Mouse (Mus musculus) liver, postnatal 0 days (tissue): Measurements from ENCODE around the gene Ccnyl1. TPM values are rescaled to one million over a fixed set of nuclear protein-coding genes. Genes with fewer than 3 reads are reported as not detected.
A peak's percentile ranks its signal among the peaks of the same experiment; 100 is the strongest.

Source experiments
- ATAC-seq: fragments of 200-750 bp; cut with Nextera tagmentation; 2 replicates; pipeline ENCODE4 v1.8.0; 2017; ENCODE audit warnings: mild to moderate bottlenecking, moderate library complexity
- DNase-seq: peaks from one replicate; pipeline ENCODE4 v3.0.0-alpha.2; 2016
- H3K27ac ChIP-seq: fragments of 300-500 bp; sonication (generic); 2 replicates; pipeline ENCODE4 v1.5.1; 2014; ENCODE audit warnings: antibody characterized with exemption, moderate library complexity, mild to moderate bottlenecking, low read depth
- H3K27me3 ChIP-seq: fragments of 300-500 bp; sonication (generic); 2 replicates; pipeline ENCODE4 v1.6.1; 2014; ENCODE audit warnings: low read length, control low read depth, mixed read lengths; ENCODE audit not compliant: insufficient read depth
- H3K36me3 ChIP-seq: fragments of 300-500 bp; sonication (generic); replicated peaks from 2 replicates; pipeline ENCODE4 v1.6.1; 2014; ENCODE audit warnings: mild to moderate bottlenecking, control low read depth, low read length, moderate library complexity, mixed read lengths; ENCODE audit not compliant: insufficient read depth
- H3K4me1 ChIP-seq: fragments of 300-500 bp; sonication (generic); 2 replicates; pipeline ENCODE4 v1.6.1; 2014; ENCODE audit warnings: antibody characterized with exemption, mild to moderate bottlenecking, control low read depth; ENCODE audit not compliant: insufficient read depth
- H3K4me2 ChIP-seq: fragments of 300-500 bp; sonication (generic); 2 replicates; pipeline ENCODE4 v1.6.1; 2014; ENCODE audit warnings: low read depth, mild to moderate bottlenecking, low read length, moderate library complexity, mixed read lengths
- H3K4me3 ChIP-seq: fragments of 300-500 bp; sonication (generic); 2 replicates; pipeline ENCODE4 v1.5.1; 2014; ENCODE audit warnings: low read depth, low read length
- H3K9ac ChIP-seq: fragments of 300-500 bp; sonication (generic); replicated peaks from 2 replicates; pipeline ENCODE4 v1.6.1; 2014; ENCODE audit warnings: mild to moderate bottlenecking, moderate library complexity
- H3K9me3 ChIP-seq: fragments of 300-500 bp; sonication (generic); 2 replicates; pipeline ENCODE4 v1.6.1; 2016; ENCODE audit warnings: mild to moderate bottlenecking, control low read depth, low read length, mixed read lengths
- CTCF ChIP-seq: sonication (generic); IDR thresholded peaks from 2 replicates; pipeline ENCODE4 v1.5.1; 2016; ENCODE audit warnings: antibody characterized with exemption, low read depth
- EP300 ChIP-seq: IDR thresholded peaks from 2 replicates; pipeline ENCODE4 v1.6.1; 2016; ENCODE audit warnings: antibody characterized with exemption, low read depth, mild to moderate bottlenecking
- WGBS: fragments of 180-500 bp; shearing (Covaris S2); extraction: QIAGEN DNeasy Blood & Tissue Kit; methylation state at CpG from one replicate; pipeline ENCODE4 v1.1.7; 2014; ENCODE audit not compliant: insufficient replicate concordance; 5-methylcytosine and 5-hydroxymethylcytosine counted together
- polyA plus RNA-seq: library from polyadenylated mRNA; unstranded; fragments of >200 nt; fragmentation: Nextera tagmentation; extraction: Ambion mirVana; gene quantifications from 2 replicates; pipeline ENCODE4 v1.2.1, GENCODE M21; 2015

Ccnyl1 gene
- polyA plus RNA-seq, 1 experiment from 2014 or later = 0.89 TPM

DNA sequence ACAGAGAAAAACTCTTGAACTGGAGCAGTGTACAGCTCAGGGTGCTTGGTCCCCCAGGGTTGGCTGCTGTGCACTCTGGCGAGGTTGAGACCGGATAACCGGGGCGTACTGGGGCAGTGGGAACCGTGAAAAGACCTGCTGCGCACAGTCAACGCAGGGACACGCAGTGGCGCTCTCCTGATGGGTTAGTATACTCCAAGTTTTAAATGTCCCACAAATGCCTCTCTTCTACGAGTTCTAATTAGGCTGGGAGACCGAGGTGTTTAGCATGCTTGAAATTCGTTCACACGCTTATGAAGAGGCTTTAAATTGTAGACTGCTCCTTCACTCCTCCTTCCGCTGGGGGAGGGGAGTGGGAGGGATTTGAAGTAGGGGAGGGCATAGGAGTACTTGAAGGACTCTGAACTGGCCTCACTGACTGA, 48.4 kb downstream of the Ccnyl1 start:
- peaks cover 8% of the 10 kb centered on the region; the same call in 1 of the 2 replicates for H3K36me3 ChIP-seq
- TF ChIP-seq EP300 (no peak), CTCF (0 out of 2 replicates have a peak, but pooled peaks have one; percentile 28)
- H3K27ac ChIP-seq = peak overlapping the region; percentile 86
- peaks cover 10% of the 10 kb centered on the region for H3K27me3 ChIP-seq
- H3K9me3 ChIP-seq = no peaks in the 10 kb centered on the region
- DNase-seq (peak; percentile 62), ATAC-seq (no peak)
- peak overlapping the region; percentile 88 for H3K4me3 ChIP-seq
- peak overlapping the region; percentile 62 for H3K9ac ChIP-seq
- H3K4me2 ChIP-seq = peak overlapping the region; percentile 99
- peaks cover 43% of the 10 kb centered on the region for H3K4me1 ChIP-seq
- 1% methylated on average over 14 of the region's 14 CpGs for WGBS

DNA sequence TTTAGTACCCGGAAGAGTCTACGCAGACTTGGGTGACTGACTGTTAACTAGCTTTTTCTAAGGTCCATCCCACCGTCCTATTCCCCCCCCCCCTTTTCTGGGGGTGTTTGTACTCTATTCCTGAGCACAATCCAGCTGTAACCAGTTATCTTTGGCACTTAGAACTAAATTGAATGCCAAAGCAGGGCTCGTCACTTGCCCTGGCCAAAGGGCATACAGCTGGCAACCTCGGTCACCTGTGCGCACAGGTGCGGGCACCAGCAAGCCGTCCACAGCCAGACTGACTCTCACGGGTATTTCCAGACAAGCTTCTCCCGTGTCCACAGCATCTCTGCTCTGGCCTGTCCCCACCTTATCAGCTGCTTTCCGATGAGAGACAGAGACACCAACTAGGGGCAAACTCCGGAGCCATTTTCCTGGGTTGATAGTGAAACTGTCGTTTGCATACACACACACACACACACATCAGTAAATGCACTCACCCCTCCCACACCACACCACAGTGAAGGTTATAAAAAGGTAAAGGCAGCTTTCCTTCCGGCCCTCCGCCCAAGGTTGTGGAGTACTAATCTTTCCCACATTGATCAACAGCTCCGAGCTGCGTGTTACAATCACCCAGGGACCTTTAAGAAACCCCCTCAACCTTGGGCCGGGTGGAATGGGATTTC, 52.6 kb downstream of the Ccnyl1 start:
- DNase-seq (no peak), ATAC-seq (no peak)
- no peaks in the 10 kb centered on the region for H3K36me3 ChIP-seq
- H3K9ac ChIP-seq = no peak overlapping the region
- H3K4me2 ChIP-seq = no peak overlapping the region
- no peaks in the 10 kb centered on the region for H3K9me3 ChIP-seq
- no peak overlapping the region for H3K27ac ChIP-seq
- no peak for TF ChIP-seq CTCF
- no peak for TF ChIP-seq EP300
- no peak overlapping the region for H3K4me3 ChIP-seq
- H3K4me1 ChIP-seq = peaks cover 13% of the 10 kb centered on the region
- no peaks in the 10 kb centered on the region for H3K27me3 ChIP-seq
- WGBS = 75% methylated on average over 18 of the region's 18 CpGs

DNA sequence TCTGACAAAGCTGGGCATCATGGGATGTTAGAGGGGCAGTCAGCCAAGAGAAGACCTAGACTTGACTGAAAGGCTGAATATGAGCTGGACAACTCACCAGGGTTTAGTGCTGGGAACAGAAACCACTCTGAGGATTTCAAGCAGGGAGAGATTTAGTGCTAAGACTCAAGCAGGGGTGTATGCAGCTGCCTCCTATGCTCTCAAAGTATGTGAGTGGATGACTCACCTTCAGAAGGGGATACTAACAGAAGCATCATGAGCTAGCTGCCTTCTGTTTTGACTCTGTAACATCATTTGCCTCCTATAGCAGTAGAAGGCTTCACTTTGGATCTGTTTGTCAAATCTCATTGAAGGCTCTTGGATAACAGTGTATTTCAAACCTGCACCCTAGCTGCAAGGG, 54.4 kb downstream of the Ccnyl1 start:
- TF ChIP-seq EP300 (no peak), CTCF (no peak)

DNA sequence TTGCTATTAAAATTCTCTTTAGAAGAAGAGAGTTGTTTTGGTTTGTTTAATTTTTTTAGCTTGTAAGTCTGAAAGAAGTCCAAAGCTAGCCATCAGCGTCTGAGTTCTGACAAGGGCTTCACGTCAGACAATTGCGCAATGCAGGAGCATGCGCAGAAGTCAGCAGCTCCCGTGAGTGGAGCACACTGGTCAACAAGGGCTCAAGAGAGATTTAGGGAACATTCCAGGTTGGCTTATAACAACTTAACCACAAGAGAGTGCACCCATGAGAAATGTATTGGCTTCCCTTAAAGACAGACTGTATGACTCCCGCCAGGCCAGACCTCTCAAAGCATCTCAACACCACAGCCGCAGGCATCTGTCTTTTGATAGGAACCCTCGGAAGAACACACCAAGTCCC, 62.9 kb downstream of the Ccnyl1 start:
- Histone ChIP-seq H3K4me1 (peaks cover 23% of the 10 kb centered on the region), H3K27me3 (no peaks in the 10 kb centered on the region), H3K4me2 (no peak overlapping the region), H3K4me3 (no peak overlapping the region), H3K36me3 (no peaks in the 10 kb centered on the region), H3K9ac (no peak overlapping the region), H3K27ac (peak overlapping the region; percentile 70), H3K9me3 (no peaks in the 10 kb centered on the region)
- DNase-seq (peak; percentile 71), ATAC-seq (peak; percentile 81)
- 56% methylated on average over 8 of the region's 8 CpGs for WGBS
- TF ChIP-seq CTCF (no peak), EP300 (no peak)

More for the DNA sequence above, 54.4 kb downstream of the Ccnyl1 start:
- ATAC-seq (no peak), DNase-seq (no peak)
- no peaks in the 10 kb centered on the region for H3K4me1 ChIP-seq
- H3K27me3 ChIP-seq = no peaks in the 10 kb centered on the region
- no peak overlapping the region for H3K4me3 ChIP-seq
- no peak overlapping the region for H3K9ac ChIP-seq
- H3K4me2 ChIP-seq = no peak overlapping the region
- no peak overlapping the region for H3K27ac ChIP-seq
- no peaks in the 10 kb centered on the region for H3K36me3 ChIP-seq
- H3K9me3 ChIP-seq = no peaks in the 10 kb centered on the region

DNA sequence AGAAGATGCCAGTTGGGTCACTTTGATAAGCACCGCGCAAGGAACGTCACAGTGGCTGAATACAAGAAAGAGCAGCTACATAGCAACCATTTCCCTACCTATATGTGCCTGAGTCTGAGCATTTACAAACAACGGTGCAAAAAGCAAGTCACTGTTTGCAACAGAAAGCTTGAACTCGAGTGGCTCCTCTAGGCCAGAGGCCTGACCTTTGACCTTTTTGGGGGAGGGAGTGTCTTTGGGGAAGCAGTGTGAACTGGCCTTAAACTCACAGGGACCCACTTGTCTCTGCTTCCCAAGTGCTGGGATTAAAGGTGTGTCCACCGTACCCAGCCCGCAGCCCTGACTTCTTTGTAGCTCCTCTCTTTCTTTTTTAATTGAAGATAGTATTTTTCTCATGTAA, 63.4 kb downstream of the Ccnyl1 start:
- WGBS = 60% methylated on average over 7 of the region's 7 CpGs
- H3K4me2 ChIP-seq = no peak overlapping the region
- H3K36me3 ChIP-seq = no peaks in the 10 kb centered on the region
- ATAC-seq (peak; percentile 62), DNase-seq (peak; percentile 44)
- H3K9me3 ChIP-seq = no peaks in the 10 kb centered on the region
- H3K27me3 ChIP-seq = no peaks in the 10 kb centered on the region
- H3K27ac ChIP-seq = peak overlapping the region; percentile 70; the same call in 1 of the 2 replicates
- no peak overlapping the region for H3K9ac ChIP-seq
- no peak overlapping the region for H3K4me3 ChIP-seq
- H3K4me1 ChIP-seq = peaks cover 23% of the 10 kb centered on the region
- TF ChIP-seq EP300 (no peak), CTCF (no peak)

DNA sequence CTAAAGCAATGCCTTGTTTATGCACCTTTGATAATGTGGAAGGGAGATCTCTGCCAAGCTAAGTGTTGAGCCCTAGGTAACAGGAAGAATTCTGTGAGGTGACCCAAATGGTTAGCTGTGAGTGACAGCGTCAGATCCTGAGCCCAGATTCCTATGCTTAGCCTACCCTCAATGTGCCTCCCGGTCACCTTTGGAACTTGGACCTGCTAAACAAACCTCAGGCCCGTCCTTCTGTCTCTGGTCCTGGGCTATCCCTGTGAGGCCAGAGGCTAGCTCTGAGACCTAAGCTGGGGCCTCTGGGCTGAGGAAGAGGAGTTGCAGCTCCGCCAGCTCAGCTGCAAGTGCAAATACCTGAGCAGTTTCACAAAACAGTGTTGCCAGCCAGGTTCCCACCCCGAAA, 64.4 kb downstream of the Ccnyl1 start:
- Histone ChIP-seq H3K27ac (peak overlapping the region; percentile 70; the same call in 1 of the 2 replicates), H3K4me3 (no peak overlapping the region), H3K9ac (no peak overlapping the region), H3K4me2 (no peak overlapping the region), H3K9me3 (no peaks in the 10 kb centered on the region), H3K36me3 (no peaks in the 10 kb centered on the region), H3K27me3 (no peaks in the 10 kb centered on the region), H3K4me1 (peaks cover 23% of the 10 kb centered on the region)
- WGBS = 63% methylated on average over 5 of the region's 5 CpGs
- peak; percentile 62; the same call in 1 of the 2 replicates for ATAC-seq
- TF ChIP-seq CTCF = no peak
- no peak for TF ChIP-seq EP300
- DNase-seq = peak; percentile 15
